Mouse (Mus musculus): ENCODE results near the gene Gm49369.

GRCm38 (mm10) chr7:142368856-142369255 lies 13.6 kb downstream of the Gm49369 start:
- TF ChIP-seq CTCF (IDR thresholded peaks at IDR 0.05; ENCODE audit: borderline replicate concordance, insufficient read depth, low read length) (no peak), POLR2A (IDR thresholded peaks at IDR 0.05; ENCODE audit: low read depth, low read length) (no peak)
